Mouse (Mus musculus): Measurements from ENCODE around the gene R3hdm4.

- no peak for TF ChIP-seq ZNF384 (IDR thresholded peaks at IDR 0.05; ENCODE audit: low read depth, low read length)
- TF ChIP-seq POLR2A (IDR thresholded peaks at IDR 0.05; ENCODE audit: low read depth, low read length) = no peak
- no peak for TF ChIP-seq CTCF (conservative IDR thresholded peaks at IDR 0.05 in 1 of 2, IDR thresholded peaks at IDR 0.05 in 1 of 2; ENCODE audit: low read depth in 2 of 2, low read length in 2 of 2)
- no peak for TF ChIP-seq HCFC1 (IDR thresholded peaks at IDR 0.05; ENCODE audit: low read depth, low read length)
- no peak for TF ChIP-seq USF1 (IDR thresholded peaks at IDR 0.05; ENCODE audit: low read depth, low read length)
- TF ChIP-seq GABPA (IDR thresholded peaks at IDR 0.05; ENCODE audit: insufficient replicate concordance, low read depth, low read length) = no peak
- no peak for TF ChIP-seq NELFE (IDR thresholded peaks at IDR 0.05; ENCODE audit: low read depth, low read length)
- no peak for TF ChIP-seq MAFK (IDR thresholded peaks at IDR 0.05; ENCODE audit: insufficient replicate concordance, low read length)
- TF ChIP-seq POLR2AphosphoS2 (IDR thresholded peaks at IDR 0.05; ENCODE audit: low read depth, low read length) = no peak
- TF ChIP-seq EP300 (IDR thresholded peaks at IDR 0.05; ENCODE audit: low read length) = no peak
- no peak for TF ChIP-seq MXI1 (IDR thresholded peaks at IDR 0.05; ENCODE audit: low read depth, low read length)
Measured at GRCm38 (mm10) chr10:79877757-79878156, 43.3 kb downstream of the R3hdm4 start.

All from CH12.LX (cell line).